Mouse (Mus musculus): Measurements from ENCODE around the gene Ccdc141.

- TF ChIP-seq CTCF (IDR thresholded peaks at IDR 0.05; ENCODE audit: low read depth) (no peak), EP300 (IDR thresholded peaks at IDR 0.05; ENCODE audit: low read depth) (no peak)
Observed at GRCm38 (mm10) chr2:76970204-76970603, 200.2 kb downstream of the Ccdc141 start.
